Mouse (Mus musculus) neural tube, embryonic 14.5 days (tissue): ENCODE results near the gene Gm20481. TPM values are rescaled to one million over a fixed set of nuclear protein-coding genes. Genes with fewer than 3 reads are reported as not detected.
"Not testable (repeated sequence)": the region's sequence is repeated elsewhere in the genome, so short reads cannot be mapped to it uniquely, and the experiment has no call there.

Source experiments
- ATAC-seq: fragments of 200-750 bp; cut with Nextera tagmentation; 2 replicates; pipeline ENCODE4 v1.8.0; 2017; ENCODE audit warnings: low read depth, mild to moderate bottlenecking, moderate TSS enrichment, moderate library complexity
- H3K27ac ChIP-seq: fragments of 300-500 bp; sonication (generic); 2 replicates; pipeline ENCODE4 v1.5.1; 2014; ENCODE audit warnings: low read depth, mild to moderate bottlenecking, control low read depth, low read length, moderate library complexity, mixed read lengths
- H3K27me3 ChIP-seq: fragments of 300-500 bp; sonication (generic); 2 replicates; pipeline ENCODE4 v1.6.1; 2014; ENCODE audit warnings: low read length; ENCODE audit not compliant: control insufficient read depth, insufficient read depth
- H3K36me3 ChIP-seq: fragments of 300-500 bp; sonication (generic); 2 replicates; pipeline ENCODE4 v1.6.1; 2014; ENCODE audit warnings: low read length, mixed read lengths; ENCODE audit not compliant: control insufficient read depth, insufficient read depth
- H3K4me1 ChIP-seq: fragments of 300-500 bp; sonication (generic); 2 replicates; pipeline ENCODE4 v1.6.1; 2014; ENCODE audit warnings: low read length; ENCODE audit not compliant: control insufficient read depth, insufficient read depth
- H3K4me2 ChIP-seq: fragments of 300-500 bp; sonication (generic); 2 replicates; pipeline ENCODE4 v1.6.1; 2014; ENCODE audit warnings: mild to moderate bottlenecking, low read depth, low read length, control low read depth
- H3K4me3 ChIP-seq: fragments of 300-500 bp; sonication (generic); 2 replicates; pipeline ENCODE4 v1.5.1; 2014; ENCODE audit warnings: low read depth, low read length, control low read depth, mixed read lengths
- H3K9ac ChIP-seq: fragments of 300-500 bp; sonication (generic); replicated peaks from 2 replicates; pipeline ENCODE4 v1.6.1; 2014; ENCODE audit warnings: low read depth, mild to moderate bottlenecking, control low read depth, low read length, mixed read lengths
- H3K9me3 ChIP-seq: fragments of 300-500 bp; sonication (generic); 2 replicates; pipeline ENCODE4 v1.6.1; 2016; ENCODE audit warnings: low read length; ENCODE audit not compliant: control insufficient read depth
- WGBS: fragments of 180-500 bp; shearing (Covaris S2); extraction: QIAGEN DNeasy Blood & Tissue Kit; methylation state at CpG from one replicate; pipeline ENCODE4 v1.1.7; 2014; 5-methylcytosine and 5-hydroxymethylcytosine counted together
- polyA plus RNA-seq: library from polyadenylated mRNA; unstranded; fragments of >200 nt; fragmentation: Nextera tagmentation; extraction: Ambion mirVana; gene quantifications from 2 replicates; pipeline ENCODE4 v1.2.1, GENCODE M21; 2014

Gene Gm20481
- polyA plus RNA-seq, 1 experiment from 2014 or later = not detected

- H3K4me3 ChIP-seq = no peak overlapping the region
- H3K4me1 ChIP-seq = peaks cover 17% of the 10 kb centered on the region
- ATAC-seq = no peak
- no peak overlapping the region for H3K27ac ChIP-seq
- no peaks in the 10 kb centered on the region for H3K9me3 ChIP-seq
- peaks cover 24% of the 10 kb centered on the region for H3K36me3 ChIP-seq
- WGBS = 90% methylated on average over 10 of the region's 10 CpGs
- H3K4me2 ChIP-seq = no peak overlapping the region
- H3K27me3 ChIP-seq = no peaks in the 10 kb centered on the region
- H3K9ac ChIP-seq = no peak overlapping the region
These were observed 35.4 kb downstream of the Gm20481 start for GRCm38 (mm10) chr17:35005158-35005557.

- not testable (repeated sequence) for H3K4me2 ChIP-seq, H3K27ac ChIP-seq, H3K27me3 ChIP-seq, H3K9ac ChIP-seq, H3K9me3 ChIP-seq, ATAC-seq, H3K4me3 ChIP-seq
- WGBS = 98% methylated on average over 4 of the region's 5 CpGs
- Histone ChIP-seq H3K36me3 (peaks cover 31% of the 10 kb centered on the region), H3K4me1 (peaks cover 17% of the 10 kb centered on the region)
These were observed 36.2 kb downstream of the Gm20481 start for GRCm38 (mm10) chr17:35005902-35006301.

GRCm38 (mm10) chr17:35007387-35007991 lies 37.8 kb downstream of the Gm20481 start:
- H3K4me1 ChIP-seq = peaks cover 8% of the 10 kb centered on the region
- no peak for ATAC-seq
- no peak overlapping the region for H3K4me2 ChIP-seq
- no peak overlapping the region for H3K27ac ChIP-seq
- H3K4me3 ChIP-seq = no peak overlapping the region
- H3K9me3 ChIP-seq = no peaks in the 10 kb centered on the region
- H3K36me3 ChIP-seq = peaks cover 46% of the 10 kb centered on the region
- 97% methylated on average over 7 of the region's 7 CpGs for WGBS
- no peak overlapping the region for H3K9ac ChIP-seq
- no peaks in the 10 kb centered on the region for H3K27me3 ChIP-seq

- Histone ChIP-seq H3K36me3 (peaks cover 67% of the 10 kb centered on the region), H3K4me2 (no peak overlapping the region), H3K9ac (no peak overlapping the region), H3K27me3 (no peaks in the 10 kb centered on the region), H3K4me3 (no peak overlapping the region), H3K9me3 (no peaks in the 10 kb centered on the region), H3K27ac (no peak overlapping the region), H3K4me1 (no peaks in the 10 kb centered on the region)
- no peak for ATAC-seq
- WGBS = 86% methylated on average over 7 of the region's 7 CpGs
These were observed 39.9 kb downstream of the Gm20481 start for GRCm38 (mm10) chr17:35009586-35009985.

GRCm38 (mm10) chr17:35011440-35011839 lies 41.7 kb downstream of the Gm20481 start:
- no peaks in the 10 kb centered on the region for H3K9me3 ChIP-seq
- no peaks in the 10 kb centered on the region for H3K4me1 ChIP-seq
- H3K4me3 ChIP-seq = no peak overlapping the region
- H3K36me3 ChIP-seq = peaks cover 71% of the 10 kb centered on the region
- no peak overlapping the region for H3K4me2 ChIP-seq
- no peak overlapping the region for H3K9ac ChIP-seq
- no peak overlapping the region for H3K27ac ChIP-seq
- H3K27me3 ChIP-seq = no peaks in the 10 kb centered on the region
- 95% methylated on average over 8 of the region's 8 CpGs for WGBS
- no peak for ATAC-seq

- Histone ChIP-seq H3K27me3 (no peaks in the 10 kb centered on the region), H3K4me3 (no peak overlapping the region), H3K27ac (no peak overlapping the region), H3K36me3 (peaks cover 70% of the 10 kb centered on the region), H3K9me3 (no peaks in the 10 kb centered on the region), H3K9ac (no peak overlapping the region), H3K4me2 (no peak overlapping the region), H3K4me1 (no peaks in the 10 kb centered on the region)
- 88% methylated on average over 13 of the region's 13 CpGs for WGBS
- no peak for ATAC-seq
These were observed 42.7 kb downstream of the Gm20481 start for GRCm38 (mm10) chr17:35012430-35012829.

- Histone ChIP-seq H3K9me3 (no peaks in the 10 kb centered on the region), H3K4me3 (no peak overlapping the region), H3K4me2 (no peak overlapping the region), H3K27ac (no peak overlapping the region), H3K36me3 (peaks cover 65% of the 10 kb centered on the region), H3K27me3 (no peaks in the 10 kb centered on the region), H3K9ac (no peak overlapping the region), H3K4me1 (no peaks in the 10 kb centered on the region)
- ATAC-seq = no peak
- 96% methylated on average over 6 of the region's 6 CpGs for WGBS
These were observed 43.5 kb downstream of the Gm20481 start for GRCm38 (mm10) chr17:35013221-35013620.

- H3K27ac ChIP-seq = no peak overlapping the region
- H3K4me1 ChIP-seq = no peaks in the 10 kb centered on the region
- H3K9me3 ChIP-seq = no peaks in the 10 kb centered on the region
- H3K4me2 ChIP-seq = no peak overlapping the region
- no peaks in the 10 kb centered on the region for H3K27me3 ChIP-seq
- no peak overlapping the region for H3K9ac ChIP-seq
- 95% methylated on average over 16 of the region's 16 CpGs for WGBS
- peaks cover 60% of the 10 kb centered on the region for H3K36me3 ChIP-seq
- H3K4me3 ChIP-seq = no peak overlapping the region
- ATAC-seq = no peak
These were observed 45.6 kb downstream of the Gm20481 start for GRCm38 (mm10) chr17:35015296-35015695.

GRCm38 (mm10) chr17:35016376-35016775 lies 46.7 kb downstream of the Gm20481 start, which contains the start of gene Vwa7:
Vwa7 (plus strand) TSS chr17:35016579.
- 59% methylated on average over 12 of the region's 12 CpGs for WGBS
- Histone ChIP-seq H3K9me3 (no peaks in the 10 kb centered on the region), H3K4me3 (no peak within 1 kb of the TSS), H3K4me1 (no peaks in the 10 kb centered on the region), H3K9ac (no peak within 1 kb of the TSS), H3K27me3 (no peaks in the 10 kb centered on the region), H3K4me2 (no peak within 1 kb of the TSS), H3K36me3 (peaks cover 49% of the 10 kb centered on the region), H3K27ac (no peak within 1 kb of the TSS)
- ATAC-seq = peak; percentile 73; the same call in 1 of the 2 replicates
